Mouse (Mus musculus): Measurements from ENCODE around the gene Rassf4.

DNA sequence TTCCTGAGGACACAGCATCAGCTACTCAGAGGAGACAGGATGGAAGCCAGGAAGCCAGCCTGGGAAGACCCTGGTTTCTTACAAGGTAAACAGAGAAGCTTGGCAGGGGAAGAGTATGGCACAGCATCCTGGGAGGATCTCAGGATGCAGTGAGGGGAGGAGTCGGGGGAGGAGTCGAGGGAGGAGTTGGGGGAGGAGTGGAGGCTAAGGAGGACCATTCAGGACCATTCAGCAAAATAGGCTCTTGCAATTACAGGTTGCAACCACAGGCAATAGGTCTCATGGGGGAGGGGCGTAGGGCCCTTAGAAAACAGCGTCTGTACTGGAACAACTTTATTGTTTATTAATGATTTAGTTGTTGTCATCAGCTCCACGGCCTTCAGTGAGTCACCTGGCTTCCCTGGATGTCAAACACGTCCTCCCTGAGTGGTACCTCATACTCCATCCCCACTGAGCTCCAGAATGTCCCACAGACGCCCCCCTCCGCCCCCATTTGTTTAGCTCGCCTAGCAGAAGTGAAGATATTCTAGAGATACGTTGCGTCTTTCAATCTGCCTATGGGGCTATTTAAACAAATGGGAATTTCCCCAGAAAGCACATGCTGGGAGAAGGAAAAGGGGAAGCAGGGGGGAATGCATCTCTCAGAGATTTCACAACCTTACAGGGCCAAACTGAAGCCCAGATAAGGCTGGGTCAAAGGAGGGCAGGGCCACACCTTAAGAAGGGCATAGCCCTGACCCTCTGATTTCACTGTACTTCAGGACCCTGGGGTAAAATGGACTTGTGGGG, 4.9 kb downstream of the Rassf4 start:
- TF ChIP-seq GATA1 (IDR thresholded peaks at IDR 0.05; ENCODE audit: borderline replicate concordance, low read length), result no peak
- no peak for TF ChIP-seq FLI1 (IDR thresholded peaks at IDR 0.05; ENCODE audit: low read length)
